Mouse (Mus musculus): ENCODE measurements around the gene Dll3.

GRCm38 (mm10) chr7:28318714-28319113 lies 16.7 kb upstream of the Dll3 start:
- TF ChIP-seq CTCF (IDR thresholded peaks at IDR 0.05; ENCODE audit: control insufficient read depth, insufficient read depth, low read length) (no peak), POLR2A (IDR thresholded peaks at IDR 0.05; ENCODE audit: borderline replicate concordance, control insufficient read depth, low read depth, low read length) (no peak)
